8 mouse cellular contexts compared by ENCODE assay signal in genomic region chr7:126702358-126702757, GRCm38 (mm10). TPM values are rescaled to one million over a fixed set of nuclear protein-coding genes. Genes with fewer than 3 reads are reported as not detected.
DNase-seq lines count a peak whose midpoint lies in the region; ATAC-seq lines count a peak whose summit lies in the region.

No protein-coding gene starts in this region.

- H3K4me2 ChIP-seq in neural tube, embryonic 12.5 days (replicated peaks) = peak overlapping the region; percentile 94; the same call in 1 of the 2 replicates
- peak overlapping the region; percentile 95 for H3K4me2 ChIP-seq in forebrain, embryonic 15.5 days (replicated peaks)

- H3K4me1 ChIP-seq in neural tube, embryonic 12.5 days = peaks cover 31% of the 10 kb centered on the region
- peaks cover 48% of the 10 kb centered on the region for H3K4me1 ChIP-seq in forebrain, embryonic 15.5 days
- peaks cover 92% of the 10 kb centered on the region for H3K4me1 ChIP-seq in megakaryocyte, embryonic 14.5 days

- H3K36me3 ChIP-seq in neural tube, embryonic 12.5 days = peaks cover 21% of the 10 kb centered on the region
- peaks cover 19% of the 10 kb centered on the region for H3K36me3 ChIP-seq in forebrain, embryonic 15.5 days
- H3K36me3 ChIP-seq in megakaryocyte, embryonic 14.5 days (replicated peaks; ENCODE audit: low read length) = peaks cover 55% of the 10 kb centered on the region

- H3K9me3 ChIP-seq in neural tube, embryonic 12.5 days = no peaks in the 10 kb centered on the region
- H3K9me3 ChIP-seq in forebrain, embryonic 15.5 days = no peaks in the 10 kb centered on the region
- no peaks in the 10 kb centered on the region for H3K9me3 ChIP-seq in megakaryocyte, embryonic 14.5 days

- 82% methylated on average over 6 of the region's 6 CpGs for WGBS in neural tube, embryonic 12.5 days
- 84% methylated on average over 6 of the region's 6 CpGs for WGBS in forebrain, embryonic 15.5 days

- no peak for ATAC-seq in neural tube, embryonic 12.5 days (ENCODE audit: low FRiP score, low read depth)
- no peak for ATAC-seq in forebrain, embryonic 15.5 days (replicated peaks)

- DNase-seq in neural tube, embryonic 10.5 days (ENCODE audit: extremely low spot score, low spot score) = no peak
- peak; percentile 84 for DNase-seq in thymus, postnatal 14 days
- no peak for DNase-seq in cerebellum, postnatal 14 days
- DNase-seq in right cerebral cortex, postnatal 14 days = no peak
- DNase-seq in left cerebral cortex, adult 18-20 months (ENCODE audit: low spot score in 2 of 2) = no peak

- no peak overlapping the region for H3K4me3 ChIP-seq in neural tube, embryonic 12.5 days
- H3K4me3 ChIP-seq in forebrain, embryonic 15.5 days = no peak overlapping the region
- H3K4me3 ChIP-seq in megakaryocyte, embryonic 14.5 days (replicated peaks) = peak overlapping the region; percentile 97

- no peak overlapping the region for H3K27ac ChIP-seq in neural tube, embryonic 12.5 days
- no peak overlapping the region for H3K27ac ChIP-seq in forebrain, embryonic 15.5 days (replicated peaks)

- H3K9ac ChIP-seq in neural tube, embryonic 12.5 days = no peak overlapping the region
- H3K9ac ChIP-seq in forebrain, embryonic 15.5 days (replicated peaks) = peak overlapping the region; percentile 91; the same call in 1 of the 2 replicates

- H3K27me3 ChIP-seq in neural tube, embryonic 12.5 days (replicated peaks) = peaks cover 28% of the 10 kb centered on the region; the same call in 1 of the 2 replicates
- no peaks in the 10 kb centered on the region for H3K27me3 ChIP-seq in forebrain, embryonic 15.5 days
- no peaks in the 10 kb centered on the region for H3K27me3 ChIP-seq in megakaryocyte, embryonic 14.5 days (replicated peaks)

RNA-seq across cellular contexts. Expression of gene Coro1a, which starts 5.2 kb away (rescaled TPM):
- polyA plus RNA-seq in neural tube, embryonic 12.5 days (2016; fragmentation: Nextera tagmentation; extraction: Ambion mirVana) = 70.5 and 71.5 TPM in 2 replicates
- polyA plus RNA-seq in forebrain, embryonic 15.5 days (2015; fragmentation: Nextera tagmentation; extraction: Ambion mirVana) = 99.8 and 108 TPM in 2 replicates
- polyA plus RNA-seq in megakaryocyte, embryonic 14.5 days (2012; ENCODE audit: insufficient read depth, low replicate concordance) = 1,070 and 1,578 TPM in 2 replicates
- 100 to 1,000 TPM; 161 to 166 TPM for total RNA-seq in left cerebral cortex, adult 18-20 months (2021)

RNA-seq across cellular contexts. Expression of gene Slx1b, which starts 6.8 kb away (rescaled TPM):
- 17.9 and 19.0 TPM in 2 replicates for polyA plus RNA-seq in neural tube, embryonic 12.5 days (2016; fragmentation: Nextera tagmentation; extraction: Ambion mirVana)
- polyA plus RNA-seq in forebrain, embryonic 15.5 days (2015; fragmentation: Nextera tagmentation; extraction: Ambion mirVana) = 17.5 and 18.0 TPM in 2 replicates
- 7.3 and 9.7 TPM in 2 replicates for polyA plus RNA-seq in megakaryocyte, embryonic 14.5 days (2012; ENCODE audit: insufficient read depth, low replicate concordance)
- 10 to 100 TPM; 14.5 to 15.1 TPM for total RNA-seq in left cerebral cortex, adult 18-20 months (2021)

RNA-seq across cellular contexts. Expression of gene Bola2, which starts 7.2 kb away (rescaled TPM):
- 160 and 164 TPM in 2 replicates for polyA plus RNA-seq in neural tube, embryonic 12.5 days (2016; fragmentation: Nextera tagmentation; extraction: Ambion mirVana)
- 141 and 158 TPM in 2 replicates for polyA plus RNA-seq in forebrain, embryonic 15.5 days (2015; fragmentation: Nextera tagmentation; extraction: Ambion mirVana)
- polyA plus RNA-seq in megakaryocyte, embryonic 14.5 days (2012; ENCODE audit: insufficient read depth, low replicate concordance) = 185 and 696 TPM in 2 replicates
- 10 to 100 TPM; 90.5 to 94.8 TPM for total RNA-seq in left cerebral cortex, adult 18-20 months (2021)

RNA-seq across cellular contexts. Expression of gene Sult1a1, which starts 26.1 kb away (rescaled TPM):
- polyA plus RNA-seq in neural tube, embryonic 12.5 days (2016; fragmentation: Nextera tagmentation; extraction: Ambion mirVana) = 0.54 and 0.79 TPM in 2 replicates
- 2.8 TPM in 2 replicates for polyA plus RNA-seq in forebrain, embryonic 15.5 days (2015; fragmentation: Nextera tagmentation; extraction: Ambion mirVana)
- polyA plus RNA-seq in megakaryocyte, embryonic 14.5 days (2012; ENCODE audit: insufficient read depth, low replicate concordance) = 0.87 and 3.0 TPM in 2 replicates
- 10 to 100 TPM in 1 of 2 experiments, 1 to 10 TPM in 1; 8.1 to 12.9 TPM for total RNA-seq in left cerebral cortex, adult 18-20 months (2021)

RNA-seq across cellular contexts. Expression of gene Sgf29, which starts 53.2 kb away (rescaled TPM):
- 40.0 and 53.2 TPM in 2 replicates for polyA plus RNA-seq in neural tube, embryonic 12.5 days (2016; fragmentation: Nextera tagmentation; extraction: Ambion mirVana)
- polyA plus RNA-seq in forebrain, embryonic 15.5 days (2015; fragmentation: Nextera tagmentation; extraction: Ambion mirVana) = 54.7 and 55.4 TPM in 2 replicates
- 31.0 and 69.1 TPM in 2 replicates for polyA plus RNA-seq in megakaryocyte, embryonic 14.5 days (2012; ENCODE audit: insufficient read depth, low replicate concordance)
- total RNA-seq in left cerebral cortex, adult 18-20 months (2021) = 10 to 100 TPM; 30.5 to 32.9 TPM
